Mouse (Mus musculus) CD4-positive naive resting alpha-beta T cell, adult 76 days (primary cell): ENCODE data around the gene Gm21739. TPM values are rescaled to one million over a fixed set of nuclear protein-coding genes. Genes with fewer than 3 reads are reported as not detected.

Source experiments
- total RNA-seq: library from RNA; stranded (reverse); gene quantifications from one replicate; pipeline ENCODE4 v1.2.4, GENCODE M21; 2023

The Gm21739 gene
- not detected for total RNA-seq

GRCm38 (mm10) chrY:44264344-44264743 is at the start of gene Gm21739:
Gene Gm21739, minus strand, starts transcription at chrY:44264444.

